Mouse (Mus musculus) ZHBTc4 (cell line): ENCODE results near the gene Pom121l2.
A peak's percentile ranks its signal among the peaks of the same experiment; 100 is the strongest.

Source experiments
- DNase-seq: peaks from one replicate; pipeline ENCODE4 v3.0.0-alpha.2; 2011; ENCODE audit warnings: low read depth, low spot score

The Pom121l2 gene

GRCm38 (mm10) chr13:22015479-22016450 is 34.8 kb downstream of the Pom121l2 start:
- DNase-seq: peak; percentile 93

- no peak for DNase-seq
These were observed 39.2 kb downstream of the Pom121l2 start for GRCm38 (mm10) chr13:22019934-22020835.

- peak; percentile 71 for DNase-seq
These were observed 39.9 kb downstream of the Pom121l2 start for GRCm38 (mm10) chr13:22020901-22021339.

- no peak for DNase-seq
These were observed 40.6 kb downstream of the Pom121l2 start for GRCm38 (mm10) chr13:22021581-22021980.

- DNase-seq: peak; percentile 92
These were observed 41.2 kb downstream of the Pom121l2 start for GRCm38 (mm10) chr13:22022241-22022640.

GRCm38 (mm10) chr13:22026058-22027031 is 45.4 kb downstream of the Pom121l2 start:
- DNase-seq: peak; percentile 89

- DNase-seq: peak; percentile 97
These were observed 47.9 kb downstream of the Pom121l2 start for GRCm38 (mm10) chr13:22028673-22029460.

GRCm38 (mm10) chr13:22029928-22030327 is 48.9 kb downstream of the Pom121l2 start:
- peak; percentile 74 for DNase-seq

GRCm38 (mm10) chr13:22030493-22030892 is 49.5 kb downstream of the Pom121l2 start:
- DNase-seq: peak; percentile 52

GRCm38 (mm10) chr13:22033741-22034442 is 52.9 kb downstream of the Pom121l2 start:
- DNase-seq: no peak

- DNase-seq: peak; percentile 60
These were observed 53.7 kb downstream of the Pom121l2 start for GRCm38 (mm10) chr13:22034443-22035266.

GRCm38 (mm10) chr13:22035267-22036148 is 54.5 kb downstream of the Pom121l2 start, which contains the start of the genes Hist1h2ah and Hist1h2bk:
Hist1h2ah (minus strand) TSS chr13:22035568.
Hist1h2bk (plus strand) TSS chr13:22035870.
- DNase-seq: peak; percentile 97

GRCm38 (mm10) chr13:22036149-22036956 is 55.4 kb downstream of the Pom121l2 start:
- DNase-seq: peak; percentile 69

GRCm38 (mm10) chr13:22036986-22037385 is 56.0 kb downstream of the Pom121l2 start:
- no peak for DNase-seq

GRCm38 (mm10) chr13:22037415-22037814 is 56.4 kb downstream of the Pom121l2 start:
- no peak for DNase-seq
